Mouse (Mus musculus) thymus, postnatal 36 days (tissue): ENCODE measurements around the gene Shisal2b.

Experiments
- DNase-seq, 2 experiments: peaks; one replicate each; pipeline ENCODE4 v3.0.0; 2022; ENCODE audit warnings: mixed read lengths in 2 of 2

Gene Shisal2b

DNA sequence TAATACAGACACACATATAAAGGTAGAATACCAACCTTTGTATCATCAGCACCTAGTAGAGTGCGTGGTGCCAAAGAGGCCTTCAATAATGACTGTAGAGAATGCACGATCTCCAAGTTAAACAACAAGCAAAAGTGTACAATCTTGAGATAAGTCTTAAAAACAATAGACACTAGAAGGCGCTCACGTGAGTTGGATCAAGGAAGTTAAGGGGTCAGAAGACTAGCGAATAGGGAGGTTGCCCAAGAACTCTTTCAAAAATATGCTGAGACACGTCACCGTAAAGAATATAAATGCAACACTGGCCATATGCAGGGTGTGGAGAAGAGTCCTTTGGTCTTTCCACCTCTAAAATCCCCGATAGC, 47.4 kb downstream of the Shisal2b start:
- DNase-seq, result no peak

DNA sequence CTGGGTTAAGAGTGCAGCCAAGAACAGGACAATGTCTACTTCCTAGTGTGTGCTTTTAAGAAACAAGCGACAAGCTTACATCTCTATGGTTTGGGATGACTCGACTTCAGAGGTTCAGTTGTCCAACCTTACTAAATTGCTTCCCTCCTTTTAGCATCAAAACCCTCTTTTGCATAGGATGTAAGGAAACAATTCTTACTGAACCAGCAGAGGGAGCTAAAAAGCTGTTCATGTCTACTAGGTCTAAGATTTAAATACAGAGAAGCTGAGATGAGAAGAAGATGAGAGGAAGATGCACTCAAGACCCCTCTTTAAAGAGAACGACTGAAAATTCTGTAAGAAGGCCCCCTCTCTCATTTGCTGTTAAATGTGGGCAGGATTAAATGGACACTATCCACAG, 58.0 kb downstream of the Shisal2b start:
- DNase-seq, result no peak

DNA sequence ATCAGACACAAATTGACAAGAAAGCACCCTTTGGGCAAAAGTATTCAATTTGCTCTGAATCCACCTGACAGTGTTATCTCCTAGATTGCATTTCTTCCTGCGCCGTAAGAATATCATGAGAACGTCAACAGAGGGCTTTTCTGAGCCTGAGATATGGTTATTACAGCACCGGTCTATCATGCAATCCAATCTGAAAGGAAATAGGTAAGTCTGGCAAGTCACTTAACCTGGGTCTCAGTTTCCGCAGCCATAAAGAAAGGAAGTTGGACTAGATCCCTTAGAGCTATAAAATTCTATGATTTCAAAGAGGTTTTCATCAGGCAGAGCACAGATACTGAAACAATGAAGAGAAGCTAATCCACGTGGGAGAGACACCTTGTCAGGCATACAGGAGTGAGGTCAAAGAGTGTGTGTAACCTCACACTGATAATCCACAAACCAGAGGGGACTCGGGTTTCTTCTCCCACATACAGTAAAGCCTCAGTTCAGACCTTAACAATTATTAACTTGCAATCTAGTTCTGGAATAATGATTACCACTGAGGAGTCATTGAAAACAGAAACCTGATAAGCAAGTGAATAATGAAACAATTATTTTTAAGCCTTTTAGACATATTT, 64.0 kb downstream of the Shisal2b start:
- no peak for DNase-seq

DNA sequence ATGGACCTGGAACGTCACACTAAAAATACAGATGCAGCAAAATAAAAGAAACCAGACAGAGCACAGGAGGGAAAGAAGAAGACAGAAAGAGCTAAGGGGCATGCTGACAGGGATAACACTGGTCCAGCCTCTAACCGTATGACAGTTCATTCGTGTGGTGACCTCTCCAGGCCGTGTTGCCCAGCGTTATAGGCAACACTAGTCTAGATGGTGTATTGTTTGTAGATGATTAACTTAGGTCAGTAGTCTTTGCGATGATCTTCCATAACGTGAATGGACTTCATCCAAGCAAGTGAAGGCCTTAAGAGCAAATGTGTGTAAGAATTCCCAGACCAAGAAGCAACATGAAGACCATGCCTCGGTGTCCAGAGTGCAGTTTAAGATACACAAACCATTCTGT, 64.6 kb downstream of the Shisal2b start:
- no peak for DNase-seq
